Mouse (Mus musculus): ENCODE measurements at regions not wholly inside any gene's neighbourhood (a gene's known extent, or its start where the extent isn't known, plus 50 kb on each side); places are given as distances from the start of the nearest gene placed in this dataset.

DNA sequence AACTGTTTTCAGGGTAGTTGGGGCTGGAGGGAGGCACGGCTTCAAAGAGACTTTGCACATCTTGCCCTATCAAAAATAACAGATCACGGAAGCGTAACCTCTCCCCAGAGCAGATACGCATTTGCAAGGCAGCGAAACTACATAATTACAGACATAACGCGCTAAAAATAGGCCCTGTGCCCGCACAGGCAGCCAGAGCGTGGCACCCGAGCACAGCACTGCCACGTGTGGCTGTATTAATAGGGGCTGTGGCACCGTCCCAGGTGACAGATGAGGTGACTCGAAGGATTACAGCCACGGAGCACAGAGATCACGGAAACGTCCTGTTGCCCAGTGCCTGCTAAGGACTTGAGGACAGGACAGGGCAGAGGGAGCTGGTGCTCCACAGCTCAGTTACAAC is 95.0 kb downstream of the Sall1 start:
- TF ChIP-seq CTCF (IDR thresholded peaks at IDR 0.05; ENCODE audit: low read depth) (no peak), EP300 (optimal IDR thresholded peaks at IDR 0.05) (no peak)
- ATAC-seq (ENCODE audit: low FRiP score, low TSS enrichment) = no peak
- 82% methylated on average over 16 of the region's 16 CpGs for WGBS

DNA sequence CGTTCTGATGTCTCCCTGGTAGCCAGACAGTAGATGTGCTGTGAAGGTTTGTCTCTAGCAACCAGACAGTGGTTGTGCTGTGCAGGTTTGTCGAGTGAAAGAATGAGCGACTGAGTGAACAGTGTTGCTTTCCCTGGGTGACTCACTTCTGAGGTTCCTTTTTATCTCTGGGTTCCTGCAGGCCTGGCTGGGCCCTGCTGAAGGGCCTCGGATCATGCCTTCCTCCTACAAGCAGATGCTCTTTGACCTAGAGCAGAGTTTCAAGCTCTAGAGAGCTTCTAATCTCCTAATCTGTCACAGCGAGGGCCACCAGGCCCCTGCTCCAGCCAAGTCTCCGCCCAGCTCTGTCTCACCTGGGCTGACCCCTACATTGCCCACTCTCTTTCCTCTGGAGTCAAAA is 95.6 kb downstream of the Sall1 start:
- Histone ChIP-seq H3K9ac (ENCODE audit: low read length) (no peak overlapping the region), H3K4me1 (replicated peaks; ENCODE audit: control insufficient read depth, insufficient read depth) (no peaks in the 10 kb centered on the region), H3K27me3 (ENCODE audit: control insufficient read depth, insufficient read depth, low read length) (no peaks in the 10 kb centered on the region), H3K4me2 (replicated peaks; ENCODE audit: low read depth) (no peak overlapping the region), H3K4me3 (ENCODE audit: low read depth, low read length) (no peak overlapping the region), H3K9me3 (ENCODE audit: control insufficient read depth, low read length) (no peaks in the 10 kb centered on the region), H3K36me3 (ENCODE audit: control insufficient read depth, insufficient read depth, low read length) (no peaks in the 10 kb centered on the region), H3K27ac (replicated peaks) (no peak overlapping the region)
- no peak for TF ChIP-seq EP300 (optimal IDR thresholded peaks at IDR 0.05)
- DNase-seq (ENCODE audit: low spot score) (no peak), ATAC-seq (ENCODE audit: low FRiP score, low TSS enrichment) (peak; percentile 77; the same call in 1 of the 2 replicates)
- 58% methylated on average over 6 of the region's 6 CpGs for WGBS

More for the DNA sequence above, 95.0 kb downstream of the Sall1 start:
- Histone ChIP-seq H3K4me3 (ENCODE audit: low read depth, low read length) (no peak overlapping the region), H3K36me3 (ENCODE audit: control insufficient read depth, insufficient read depth, low read length) (no peaks in the 10 kb centered on the region), H3K27ac (replicated peaks) (no peak overlapping the region), H3K27me3 (ENCODE audit: control insufficient read depth, insufficient read depth, low read length) (no peaks in the 10 kb centered on the region), H3K4me1 (replicated peaks; ENCODE audit: control insufficient read depth, insufficient read depth) (no peaks in the 10 kb centered on the region), H3K9ac (ENCODE audit: low read length) (no peak overlapping the region), H3K9me3 (ENCODE audit: control insufficient read depth, low read length) (no peaks in the 10 kb centered on the region), H3K4me2 (replicated peaks; ENCODE audit: low read depth) (no peak overlapping the region)
- no peak for DNase-seq (ENCODE audit: low spot score)

DNA sequence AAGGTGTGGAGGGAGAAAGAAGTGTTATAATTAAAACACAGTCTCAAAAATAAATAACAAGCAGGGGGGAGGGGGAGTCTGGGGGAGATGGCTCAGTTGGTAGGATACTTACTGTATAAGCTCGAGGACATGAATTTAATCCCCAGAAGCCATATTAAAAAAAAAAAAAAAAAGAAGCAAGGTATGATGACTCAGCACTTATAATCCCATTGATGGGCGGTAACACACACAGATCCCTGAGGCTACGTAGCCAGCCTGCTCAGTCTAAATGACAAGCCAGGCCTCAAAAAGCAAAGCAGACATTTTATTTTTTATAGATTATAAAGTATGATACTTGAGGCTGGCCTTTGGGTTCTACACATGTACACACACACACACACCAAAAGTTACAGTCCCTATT is 96.6 kb downstream of the Sall1 start:
- Histone ChIP-seq H3K9me3 (ENCODE audit: control insufficient read depth, low read length) (no peaks in the 10 kb centered on the region), H3K4me3 (ENCODE audit: low read depth, low read length) (no peak overlapping the region), H3K4me2 (replicated peaks; ENCODE audit: low read depth) (no peak overlapping the region), H3K9ac (ENCODE audit: low read length) (no peak overlapping the region), H3K4me1 (replicated peaks; ENCODE audit: control insufficient read depth, insufficient read depth) (no peaks in the 10 kb centered on the region), H3K27me3 (ENCODE audit: control insufficient read depth, insufficient read depth, low read length) (no peaks in the 10 kb centered on the region), H3K36me3 (ENCODE audit: control insufficient read depth, insufficient read depth, low read length) (no peaks in the 10 kb centered on the region), H3K27ac (replicated peaks) (no peak overlapping the region)
- WGBS = 51% methylated on average over 3 of the region's 3 CpGs
- ATAC-seq (ENCODE audit: low FRiP score, low TSS enrichment) (no peak), DNase-seq (ENCODE audit: low spot score) (no peak)
- TF ChIP-seq EP300 (optimal IDR thresholded peaks at IDR 0.05) (no peak), CTCF (IDR thresholded peaks at IDR 0.05; ENCODE audit: low read depth) (no peak)

DNA sequence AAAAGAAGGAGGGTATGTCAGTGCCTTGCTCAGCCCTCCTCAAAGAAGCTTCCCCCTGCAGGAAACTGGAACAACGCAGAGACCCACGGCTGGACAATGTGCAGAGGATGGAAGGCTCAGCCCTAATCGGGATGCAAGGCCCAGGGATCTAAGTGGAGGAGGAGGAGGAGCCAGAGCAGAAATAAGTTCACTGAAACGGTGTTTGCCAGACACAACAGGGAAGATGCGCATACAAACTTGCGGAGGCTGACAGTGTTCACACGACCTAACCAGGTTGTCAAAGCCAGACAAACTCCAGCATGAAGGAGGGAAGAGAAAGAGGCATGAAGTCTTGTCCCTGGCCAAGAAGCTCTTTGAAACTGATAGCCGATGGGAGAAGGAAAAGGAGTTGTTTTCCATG is 98.3 kb downstream of the Sall1 start:
- H3K27me3 ChIP-seq (ENCODE audit: control insufficient read depth, insufficient read depth, low read length) = no peaks in the 10 kb centered on the region
- H3K27ac ChIP-seq (replicated peaks) = no peak overlapping the region
- no peaks in the 10 kb centered on the region for H3K4me1 ChIP-seq (replicated peaks; ENCODE audit: control insufficient read depth, insufficient read depth)
- WGBS = 55% methylated on average over 8 of the region's 8 CpGs
- H3K4me3 ChIP-seq (ENCODE audit: low read depth, low read length) = no peak overlapping the region
- H3K9me3 ChIP-seq (ENCODE audit: control insufficient read depth, low read length) = no peaks in the 10 kb centered on the region
- H3K4me2 ChIP-seq (replicated peaks; ENCODE audit: low read depth) = no peak overlapping the region
- H3K9ac ChIP-seq (ENCODE audit: low read length) = no peak overlapping the region
- DNase-seq (ENCODE audit: low spot score) = no peak
- TF ChIP-seq CTCF (IDR thresholded peaks at IDR 0.05; ENCODE audit: low read depth) = no peak
- no peak for TF ChIP-seq EP300 (optimal IDR thresholded peaks at IDR 0.05)
- no peak for ATAC-seq (ENCODE audit: low FRiP score, low TSS enrichment)
- H3K36me3 ChIP-seq (ENCODE audit: control insufficient read depth, insufficient read depth, low read length) = no peaks in the 10 kb centered on the region

DNA sequence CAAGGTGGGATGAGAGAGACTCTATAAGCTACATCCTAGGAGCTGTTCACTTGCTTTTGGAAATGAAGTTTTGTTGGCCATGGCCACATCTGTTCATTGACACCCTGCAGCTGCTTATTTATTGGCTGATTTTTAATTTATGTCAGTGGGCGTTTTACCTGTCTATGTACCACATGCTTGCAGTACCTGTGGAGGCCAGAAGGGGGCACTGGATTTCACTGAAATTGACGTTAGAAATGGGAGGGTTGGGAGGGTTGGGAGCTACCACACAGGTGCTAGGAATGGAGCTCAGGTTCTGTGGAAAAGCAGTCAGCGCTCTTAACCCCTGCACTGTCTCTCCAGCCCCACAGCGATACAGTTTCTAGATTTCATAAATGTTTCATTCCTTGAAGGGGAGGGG is 99.9 kb downstream of the Sall1 start:
- Histone ChIP-seq H3K4me2 (replicated peaks; ENCODE audit: low read depth) (no peak overlapping the region), H3K9ac (ENCODE audit: low read length) (no peak overlapping the region), H3K4me1 (replicated peaks; ENCODE audit: control insufficient read depth, insufficient read depth) (no peaks in the 10 kb centered on the region), H3K36me3 (ENCODE audit: control insufficient read depth, insufficient read depth, low read length) (no peaks in the 10 kb centered on the region), H3K9me3 (ENCODE audit: control insufficient read depth, low read length) (no peaks in the 10 kb centered on the region), H3K27ac (replicated peaks) (no peak overlapping the region), H3K27me3 (ENCODE audit: control insufficient read depth, insufficient read depth, low read length) (no peaks in the 10 kb centered on the region), H3K4me3 (ENCODE audit: low read depth, low read length) (no peak overlapping the region)
- TF ChIP-seq EP300 (optimal IDR thresholded peaks at IDR 0.05) = no peak
- TF ChIP-seq CTCF (IDR thresholded peaks at IDR 0.05; ENCODE audit: low read depth) = peak; percentile 68
- 56% methylated on average over 4 of the region's 4 CpGs for WGBS
- DNase-seq (ENCODE audit: low spot score) = peak; percentile 34
- ATAC-seq (ENCODE audit: low FRiP score, low TSS enrichment) = no peak

DNA sequence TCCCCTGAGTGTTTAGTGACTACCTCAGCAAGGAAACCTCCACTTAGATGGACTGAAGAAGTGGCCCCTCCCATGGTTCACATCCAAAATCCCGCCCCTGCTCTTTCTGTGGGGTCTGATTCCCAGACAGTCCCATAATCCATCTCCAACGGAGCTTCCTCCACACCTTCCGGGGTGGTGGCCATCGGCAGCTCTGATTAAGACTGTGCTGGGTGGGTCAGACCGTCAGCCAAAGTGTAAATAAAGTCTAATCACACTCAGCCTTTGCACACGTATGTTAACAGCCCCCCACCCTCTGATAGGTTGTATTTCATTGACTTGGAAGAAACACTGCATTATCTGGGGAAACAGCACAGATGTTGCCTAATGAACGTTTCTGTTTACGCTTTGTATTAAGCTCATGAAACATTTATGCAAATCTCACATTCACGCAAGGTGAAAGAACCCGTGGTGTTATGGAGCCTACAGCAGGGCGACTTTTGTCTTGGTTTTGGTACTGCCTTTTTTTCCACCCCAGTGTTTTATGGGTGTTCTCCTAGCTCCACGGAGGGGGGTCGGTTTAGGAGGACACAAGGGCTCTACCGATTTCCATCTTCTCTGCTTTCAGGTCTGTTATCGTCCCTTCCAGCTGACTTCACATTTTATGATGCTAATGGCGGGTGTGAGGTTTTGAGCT is 104.8 kb downstream of the Sall1 start:
- ATAC-seq (ENCODE audit: low FRiP score, low TSS enrichment) (no peak), DNase-seq (ENCODE audit: low spot score) (no peak)
- no peak overlapping the region for H3K9ac ChIP-seq (ENCODE audit: low read length)
- H3K36me3 ChIP-seq (ENCODE audit: control insufficient read depth, insufficient read depth, low read length) = no peaks in the 10 kb centered on the region
- H3K4me1 ChIP-seq (replicated peaks; ENCODE audit: control insufficient read depth, insufficient read depth) = no peaks in the 10 kb centered on the region
- 53% methylated on average over 16 of the region's 16 CpGs for WGBS
- H3K4me2 ChIP-seq (replicated peaks; ENCODE audit: low read depth) = no peak overlapping the region
- H3K9me3 ChIP-seq (ENCODE audit: control insufficient read depth, low read length) = no peaks in the 10 kb centered on the region
- TF ChIP-seq EP300 (optimal IDR thresholded peaks at IDR 0.05) (no peak), CTCF (IDR thresholded peaks at IDR 0.05; ENCODE audit: low read depth) (no peak)
- H3K4me3 ChIP-seq (ENCODE audit: low read depth, low read length) = no peak overlapping the region
- H3K27ac ChIP-seq (replicated peaks) = no peak overlapping the region
- no peaks in the 10 kb centered on the region for H3K27me3 ChIP-seq (ENCODE audit: control insufficient read depth, insufficient read depth, low read length)

Measured in stomach, postnatal 0 days (tissue).